In the genomic region with DNA sequence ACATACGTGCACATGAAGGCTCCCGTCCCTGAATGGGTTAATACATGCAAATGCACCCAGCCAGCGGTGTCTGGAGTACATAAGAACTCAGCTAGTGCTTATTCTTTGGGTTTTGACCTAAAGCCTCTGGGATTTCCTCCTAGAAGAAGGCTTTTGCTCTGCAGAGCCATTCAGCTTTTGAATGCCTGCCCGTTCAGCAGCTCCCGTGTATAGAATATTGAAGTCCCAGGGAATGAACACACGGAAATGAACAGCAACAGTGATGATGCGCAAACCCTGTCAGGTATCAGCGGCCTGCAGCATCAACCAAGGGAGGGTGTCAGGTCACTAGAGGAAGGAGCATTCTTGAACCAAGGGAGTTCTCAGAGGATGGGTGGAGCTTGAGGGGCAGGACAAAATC, we compare ENCODE assay signal across 17 mouse cellular contexts. TPM values are rescaled to one million over a fixed set of nuclear protein-coding genes. Genes with fewer than 3 reads are reported as not detected.
DNase-seq lines count a peak whose midpoint lies in the region; ATAC-seq and TF ChIP-seq lines count a peak whose summit lies in the region.
"Had no signal": no experiment of that assay in that cellular context is flagged by ENCODE, and none has a peak within 500 bp of the region (broad histone marks: within the 10 kb centered on the region; RNA-seq: fewer than 3 reads in every experiment).

No protein-coding gene starts in this region.

- H3K27ac ChIP-seq in left cerebral cortex, adult 2 months, result peak overlapping the region; percentile 81
- H3K27ac ChIP-seq in forebrain, embryonic 13.5 days, result 0 out of 2 replicates have a peak overlapping the region, but pooled peaks have one; percentile 3
- peak overlapping the region; percentile 71 for H3K27ac ChIP-seq in midbrain, embryonic 10.5 days (replicated peaks)
- H3K27ac ChIP-seq in neural tube, embryonic 15.5 days (replicated peaks), result peak overlapping the region; percentile 74
- H3K27ac ChIP-seq: limb, embryonic 15.5 days; lung, embryonic 15.5 days had no signal

- TF ChIP-seq CTCF in left cerebral cortex, adult 2 months (IDR thresholded peaks at IDR 0.05), result no peak

- H3K9me3 ChIP-seq in forebrain, embryonic 13.5 days (replicated peaks), result no peaks in the 10 kb centered on the region
- no peaks in the 10 kb centered on the region for H3K9me3 ChIP-seq in midbrain, embryonic 10.5 days (replicated peaks)
- H3K9me3 ChIP-seq in neural tube, embryonic 15.5 days (replicated peaks), result no peaks in the 10 kb centered on the region
- H3K9me3 ChIP-seq: limb, embryonic 15.5 days; lung, embryonic 15.5 days had no signal

- no peak overlapping the region for H3K4me3 ChIP-seq in left cerebral cortex, adult 2 months
- H3K4me3 ChIP-seq in forebrain, embryonic 13.5 days, result no peak overlapping the region
- H3K4me3 ChIP-seq in midbrain, embryonic 10.5 days, result no peak overlapping the region
- no peak overlapping the region for H3K4me3 ChIP-seq in neural tube, embryonic 15.5 days (replicated peaks)
- H3K4me3 ChIP-seq: limb, embryonic 15.5 days; lung, embryonic 15.5 days had no signal

- no peaks in the 10 kb centered on the region for H3K36me3 ChIP-seq in forebrain, embryonic 13.5 days (ENCODE audit: poor library complexity, severe bottlenecking)
- no peaks in the 10 kb centered on the region for H3K36me3 ChIP-seq in midbrain, embryonic 10.5 days
- no peaks in the 10 kb centered on the region for H3K36me3 ChIP-seq in neural tube, embryonic 15.5 days
- H3K36me3 ChIP-seq: G1E; limb, embryonic 15.5 days; lung, embryonic 15.5 days had no signal

- DNase-seq in left cerebral cortex, adult 2 months (ENCODE audit: extremely low spot score in 1 of 2, low spot score in 2 of 2), result no peak
- DNase-seq in left cerebral cortex, postnatal 14 days (ENCODE audit: low spot score in 2 of 2), result no peak
- DNase-seq in midbrain, embryonic 10.5 days (ENCODE audit: low spot score), result peak; percentile 19
- DNase-seq in urinary bladder, adult 18-20 months (ENCODE audit: low spot score in 2 of 2), result no peak
- no peak for DNase-seq in ovary, postnatal 36 days (ENCODE audit: low spot score)
- DNase-seq: B cell, adult 2 months; cerebellum, adult 11-12 months; right cerebral cortex, adult 18-20 months; thymus, postnatal 4 days had no signal

- H3K4me1 ChIP-seq in forebrain, embryonic 13.5 days, result peaks cover 35% of the 10 kb centered on the region
- H3K4me1 ChIP-seq in midbrain, embryonic 10.5 days, result peaks cover 27% of the 10 kb centered on the region
- peaks cover 43% of the 10 kb centered on the region for H3K4me1 ChIP-seq in neural tube, embryonic 15.5 days
- H3K4me1 ChIP-seq: limb, embryonic 15.5 days had no signal

- H3K9ac ChIP-seq in forebrain, embryonic 13.5 days, result no peak overlapping the region
- no peak overlapping the region for H3K9ac ChIP-seq in neural tube, embryonic 15.5 days (replicated peaks)
- H3K9ac ChIP-seq: limb, embryonic 15.5 days; lung, embryonic 15.5 days had no signal

- no peak for ATAC-seq in forebrain, embryonic 13.5 days
- peak; percentile 28; the same call in 1 of the 2 replicates for ATAC-seq in neural tube, embryonic 15.5 days (ENCODE audit: low FRiP score)
- no peak for ATAC-seq in frontal cortex, adult (ENCODE audit: low TSS enrichment)
- ATAC-seq: activated CD4-positive, CD25-positive, alpha-beta regulatory T cell, adult 4 months; intestine, postnatal 0 days had no signal

- H3K4me2 ChIP-seq in forebrain, embryonic 13.5 days, result no peak overlapping the region
- H3K4me2 ChIP-seq in neural tube, embryonic 15.5 days, result no peak overlapping the region
- H3K4me2 ChIP-seq: limb, embryonic 15.5 days; lung, embryonic 15.5 days had no signal

- intact Hi-C loops in left cerebral cortex, adult 2 months (cut with DNase I), result no loop called here
- intact Hi-C loops in left cerebral cortex, postnatal 14 days (cut with DNase I), result no loop called here

- H3K27me3 ChIP-seq in forebrain, embryonic 13.5 days, result no peaks in the 10 kb centered on the region
- no peaks in the 10 kb centered on the region for H3K27me3 ChIP-seq in midbrain, embryonic 10.5 days (ENCODE audit: low read depth, poor library complexity, severe bottlenecking)
- no peaks in the 10 kb centered on the region for H3K27me3 ChIP-seq in neural tube, embryonic 15.5 days (replicated peaks)
- H3K27me3 ChIP-seq: limb, embryonic 15.5 days; lung, embryonic 15.5 days had no signal

- 32% methylated on average over 8 of the region's 8 CpGs for WGBS in forebrain, embryonic 13.5 days
- 54% methylated on average over 8 of the region's 8 CpGs for WGBS in midbrain, embryonic 10.5 days
- 47% methylated on average over 8 of the region's 8 CpGs for WGBS in neural tube, embryonic 15.5 days

RNA-seq across cellular contexts. Expression of gene Fam49a, which starts 52.4 kb away (rescaled TPM):
- 100 to 1,000 TPM; 174 to 176 TPM for total RNA-seq in left cerebral cortex, adult 2 months (2021)
- 100 to 1,000 TPM; 287 to 288 TPM for total RNA-seq in left cerebral cortex, postnatal 14 days (2021)
- polyA plus RNA-seq in forebrain, embryonic 13.5 days (2015; fragmentation: Nextera tagmentation; extraction: Ambion mirVana), result 45.9 and 55.0 TPM in 2 replicates
- 9.2 and 11.2 TPM in 2 replicates for polyA plus RNA-seq in midbrain, embryonic 10.5 days (2016; fragmentation: Nextera tagmentation; extraction: Ambion mirVana)
- polyA plus RNA-seq in neural tube, embryonic 15.5 days (2015; fragmentation: Nextera tagmentation; extraction: Ambion mirVana), result 58.2 and 59.1 TPM in 2 replicates
- polyA plus RNA-seq: G1E had no signal

Comparison
In these comparisons a context has a peak if more than half of its experiments do, and no peak if none do; other contexts are left out.
1. H3K27ac ChIP-seq: peak in every context shown above with its lines; median percentile 81 in left cerebral cortex, adult 2 months; 74 in neural tube, embryonic 15.5 days; 71 in midbrain, embryonic 10.5 days; 3 in forebrain, embryonic 13.5 days.